Mouse (Mus musculus): Measurements from ENCODE around the gene Wwp2. TPM values are rescaled to one million over a fixed set of nuclear protein-coding genes. Genes with fewer than 3 reads are reported as not detected.

Gene Wwp2
- polyA plus RNA-seq, 1 experiment, result 7.9 TPM

GRCm38 (mm10) chr8:107537472-107537871 is 101.3 kb downstream of the Wwp2 start:
- H3K4me1 ChIP-seq (ENCODE audit: control insufficient read depth, insufficient read depth, insufficient read length, low read length), result peaks cover 6% of the 10 kb centered on the region; the same call in 1 of the 2 replicates
- no peak overlapping the region for H3K27ac ChIP-seq (replicated peaks; ENCODE audit: low read depth, low read length)
- H3K4me3 ChIP-seq (ENCODE audit: insufficient read depth, low read depth, low read length), result no peak overlapping the region

DNA sequence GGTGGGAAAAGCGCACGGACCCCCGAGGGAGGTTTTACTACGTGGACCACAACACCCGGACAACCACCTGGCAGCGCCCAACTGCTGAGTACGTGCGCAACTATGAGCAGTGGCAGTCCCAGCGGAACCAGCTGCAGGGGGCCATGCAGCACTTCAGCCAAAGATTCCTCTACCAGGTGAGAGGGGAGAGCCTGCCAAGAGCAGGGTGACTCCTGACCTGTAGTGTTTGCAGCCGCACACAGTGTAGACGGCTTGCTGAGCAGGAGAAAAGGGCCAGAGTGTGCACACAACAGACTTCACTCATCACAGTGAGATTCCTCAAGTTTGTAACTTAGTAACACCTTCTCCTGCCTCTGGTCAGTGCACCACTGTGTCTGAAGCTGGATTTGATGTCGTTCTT is 104.5 kb downstream of the Wwp2 start:
- Histone ChIP-seq H3K4me1 (ENCODE audit: control insufficient read depth, insufficient read depth, insufficient read length, low read length) (peaks cover 6% of the 10 kb centered on the region; the same call in 1 of the 2 replicates), H3K27ac (replicated peaks; ENCODE audit: low read depth, low read length) (no peak overlapping the region), H3K4me3 (ENCODE audit: insufficient read depth, low read depth, low read length) (no peak overlapping the region)

GRCm38 (mm10) chr8:107541369-107541768 is 105.2 kb downstream of the Wwp2 start:
- Histone ChIP-seq H3K27ac (replicated peaks; ENCODE audit: low read depth, low read length) (no peak overlapping the region), H3K4me3 (ENCODE audit: insufficient read depth, low read depth, low read length) (no peak overlapping the region), H3K4me1 (ENCODE audit: control insufficient read depth, insufficient read depth, insufficient read length, low read length) (peaks cover 6% of the 10 kb centered on the region; the same call in 1 of the 2 replicates)

- H3K27ac ChIP-seq (replicated peaks; ENCODE audit: low read depth, low read length), result no peak overlapping the region
- H3K4me3 ChIP-seq (ENCODE audit: insufficient read depth, low read depth, low read length), result no peak overlapping the region
- H3K4me1 ChIP-seq (ENCODE audit: control insufficient read depth, insufficient read depth, insufficient read length, low read length), result peaks cover 6% of the 10 kb centered on the region; the same call in 1 of the 2 replicates
Measured at GRCm38 (mm10) chr8:107542151-107542550, 106.0 kb downstream of the Wwp2 start.

GRCm38 (mm10) chr8:107543714-107544113 is 107.5 kb downstream of the Wwp2 start:
- Histone ChIP-seq H3K27ac (replicated peaks; ENCODE audit: low read depth, low read length) (no peak overlapping the region), H3K4me1 (ENCODE audit: control insufficient read depth, insufficient read depth, insufficient read length, low read length) (peaks cover 6% of the 10 kb centered on the region; the same call in 1 of the 2 replicates), H3K4me3 (ENCODE audit: insufficient read depth, low read depth, low read length) (no peak overlapping the region)

DNA sequence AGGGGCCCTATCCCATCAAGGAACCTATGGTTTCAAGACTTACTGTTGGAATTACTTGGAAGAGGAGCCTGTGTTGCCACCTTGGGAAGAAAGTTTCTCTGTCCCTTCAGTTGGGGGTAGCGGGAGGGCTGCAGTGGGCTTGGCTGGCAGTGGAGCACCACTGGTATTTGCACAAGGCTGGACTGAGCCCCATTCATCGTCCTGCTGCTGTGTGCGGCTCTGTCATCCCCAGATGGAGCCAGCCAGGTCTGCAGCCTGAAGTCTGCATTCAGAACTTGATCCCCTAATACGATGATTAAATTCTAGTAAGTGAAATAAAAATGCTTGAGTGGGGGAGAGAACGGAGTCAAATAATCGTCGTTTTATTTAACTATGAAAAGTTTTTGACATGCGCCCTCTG is 108.0 kb downstream of the Wwp2 start:
- no peak overlapping the region for H3K4me3 ChIP-seq (ENCODE audit: insufficient read depth, low read depth, low read length)
- H3K27ac ChIP-seq (replicated peaks; ENCODE audit: low read depth, low read length), result no peak overlapping the region
- peaks cover 6% of the 10 kb centered on the region; the same call in 1 of the 2 replicates for H3K4me1 ChIP-seq (ENCODE audit: control insufficient read depth, insufficient read depth, insufficient read length, low read length)

GRCm38 (mm10) chr8:107544651-107545174 is 108.5 kb downstream of the Wwp2 start:
- Histone ChIP-seq H3K4me1 (ENCODE audit: control insufficient read depth, insufficient read depth, insufficient read length, low read length) (peaks cover 6% of the 10 kb centered on the region; the same call in 1 of the 2 replicates), H3K27ac (replicated peaks; ENCODE audit: low read depth, low read length) (no peak overlapping the region), H3K4me3 (ENCODE audit: insufficient read depth, low read depth, low read length) (no peak overlapping the region)

- Histone ChIP-seq H3K4me1 (ENCODE audit: control insufficient read depth, insufficient read depth, insufficient read length, low read length) (peaks cover 6% of the 10 kb centered on the region; the same call in 1 of the 2 replicates), H3K27ac (replicated peaks; ENCODE audit: low read depth, low read length) (no peak overlapping the region), H3K4me3 (ENCODE audit: insufficient read depth, low read depth, low read length) (no peak overlapping the region)
Measured at GRCm38 (mm10) chr8:107545621-107546152, 109.5 kb downstream of the Wwp2 start.

DNA sequence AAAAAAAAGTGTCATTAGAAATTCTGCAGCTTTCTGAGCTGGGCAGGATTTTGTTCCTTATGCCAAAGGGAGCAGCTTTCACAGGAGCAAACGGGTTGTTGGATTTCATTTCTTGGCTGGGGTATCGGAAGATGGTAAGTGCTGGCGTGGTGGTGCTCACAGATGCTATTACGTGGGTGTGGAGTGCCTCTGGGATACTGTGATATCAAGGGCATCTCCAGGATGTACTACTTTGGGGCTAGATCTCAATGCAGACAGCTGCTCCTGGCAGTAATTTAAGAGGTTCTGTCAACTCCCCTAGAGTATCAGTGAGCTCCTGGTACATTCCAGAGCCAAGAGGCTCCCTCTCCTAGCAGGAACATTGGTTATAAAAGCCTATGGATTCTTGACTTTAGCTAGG is 110.0 kb downstream of the Wwp2 start:
- Histone ChIP-seq H3K4me1 (ENCODE audit: control insufficient read depth, insufficient read depth, insufficient read length, low read length) (peaks cover 6% of the 10 kb centered on the region; the same call in 1 of the 2 replicates), H3K4me3 (ENCODE audit: insufficient read depth, low read depth, low read length) (no peak overlapping the region), H3K27ac (replicated peaks; ENCODE audit: low read depth, low read length) (no peak overlapping the region)

DNA sequence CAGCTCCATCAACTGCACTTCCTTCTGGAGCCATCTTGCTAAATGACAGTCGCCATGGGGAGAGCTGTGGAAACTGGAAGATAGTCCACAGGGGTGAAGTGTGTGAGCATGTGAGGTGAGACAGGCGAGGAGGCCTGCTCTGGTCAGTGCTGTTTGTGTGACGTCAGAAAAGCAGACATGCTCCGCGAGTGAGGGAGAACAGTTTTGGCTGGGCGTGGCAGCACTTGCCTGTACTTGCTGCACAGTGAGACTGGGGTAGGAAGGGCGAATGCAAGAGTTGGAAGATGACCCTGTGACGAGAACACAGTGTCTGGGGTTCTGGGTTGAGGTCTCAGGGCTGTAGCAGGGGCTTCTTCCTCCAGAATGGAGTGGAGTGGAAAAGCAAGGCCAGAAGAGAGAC is 110.7 kb downstream of the Wwp2 start:
- Histone ChIP-seq H3K27ac (replicated peaks; ENCODE audit: low read depth, low read length) (no peak overlapping the region), H3K4me3 (ENCODE audit: insufficient read depth, low read depth, low read length) (no peak overlapping the region), H3K4me1 (ENCODE audit: control insufficient read depth, insufficient read depth, insufficient read length, low read length) (0 out of 2 replicates have a peak, but pooled peaks cover 2% of the 10 kb centered on the region)

DNA sequence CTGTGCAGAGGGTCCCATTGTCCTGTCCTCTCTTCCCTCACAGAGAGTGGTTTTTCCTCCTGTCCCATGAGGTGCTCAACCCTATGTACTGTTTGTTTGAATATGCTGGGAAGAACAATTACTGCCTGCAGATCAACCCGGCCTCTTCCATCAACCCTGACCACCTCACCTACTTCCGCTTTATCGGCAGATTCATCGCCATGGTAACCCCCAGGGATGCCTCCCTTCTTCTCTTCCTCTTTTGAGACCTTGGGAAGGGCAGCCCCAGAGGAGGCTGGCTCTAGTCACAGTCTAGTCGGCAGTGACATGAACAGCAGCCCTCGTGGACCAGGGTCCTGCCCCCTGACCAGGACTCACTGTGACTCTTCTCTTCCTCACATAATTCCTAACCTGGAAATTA is 116.1 kb downstream of the Wwp2 start:
- no peak overlapping the region for H3K4me3 ChIP-seq (ENCODE audit: insufficient read depth, low read depth, low read length)
- H3K4me1 ChIP-seq (ENCODE audit: control insufficient read depth, insufficient read depth, insufficient read length, low read length), result no peaks in the 10 kb centered on the region
- H3K27ac ChIP-seq (replicated peaks; ENCODE audit: low read depth, low read length), result no peak overlapping the region

- Histone ChIP-seq H3K27ac (replicated peaks; ENCODE audit: low read depth, low read length) (no peak overlapping the region), H3K4me1 (ENCODE audit: control insufficient read depth, insufficient read depth, insufficient read length, low read length) (no peaks in the 10 kb centered on the region), H3K4me3 (ENCODE audit: insufficient read depth, low read depth, low read length) (no peak overlapping the region)
Measured at GRCm38 (mm10) chr8:107555231-107555630, 119.1 kb downstream of the Wwp2 start.

- Histone ChIP-seq H3K4me1 (ENCODE audit: control insufficient read depth, insufficient read depth, insufficient read length, low read length) (peaks cover 4% of the 10 kb centered on the region; the same call in 1 of the 2 replicates), H3K4me3 (ENCODE audit: insufficient read depth, low read depth, low read length) (no peak overlapping the region), H3K27ac (replicated peaks; ENCODE audit: low read depth, low read length) (no peak overlapping the region)
Measured at GRCm38 (mm10) chr8:107556511-107556936, 120.4 kb downstream of the Wwp2 start.

- H3K27ac ChIP-seq (replicated peaks; ENCODE audit: low read depth, low read length), result no peak overlapping the region
- peaks cover 4% of the 10 kb centered on the region; the same call in 1 of the 2 replicates for H3K4me1 ChIP-seq (ENCODE audit: control insufficient read depth, insufficient read depth, insufficient read length, low read length)
- peak overlapping the region; percentile 36 for H3K4me3 ChIP-seq (ENCODE audit: insufficient read depth, low read depth, low read length)
Measured at GRCm38 (mm10) chr8:107560820-107561536, 124.8 kb downstream of the Wwp2 start.

DNA sequence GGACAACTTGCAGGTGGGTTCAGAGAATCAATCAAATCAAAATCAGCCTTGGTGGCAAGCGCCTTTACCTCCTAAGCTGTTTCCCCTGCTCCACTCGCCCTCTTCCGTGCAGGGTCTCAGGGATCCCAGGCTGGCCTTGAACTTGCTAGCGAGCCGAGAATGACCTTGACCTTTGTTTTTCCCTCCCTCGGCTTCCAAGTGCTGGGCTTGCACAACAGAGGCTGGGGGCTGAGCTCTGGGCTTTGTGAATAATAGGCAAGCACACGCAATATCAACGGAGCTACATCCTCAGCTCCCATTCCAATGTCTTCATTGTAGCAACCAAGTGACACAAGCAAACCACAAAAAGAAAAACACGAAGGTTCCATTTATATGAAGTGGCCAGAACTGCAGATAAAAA is 126.0 kb downstream of the Wwp2 start:
- Histone ChIP-seq H3K4me1 (ENCODE audit: control insufficient read depth, insufficient read depth, insufficient read length, low read length) (peaks cover 4% of the 10 kb centered on the region; the same call in 1 of the 2 replicates), H3K27ac (replicated peaks; ENCODE audit: low read depth, low read length) (no peak overlapping the region), H3K4me3 (ENCODE audit: insufficient read depth, low read depth, low read length) (no peak overlapping the region)
